Mouse (Mus musculus) CH12.LX (cell line): ENCODE results near the gene Tspan13. TPM values are rescaled to one million over a fixed set of nuclear protein-coding genes. Genes with fewer than 3 reads are reported as not detected.
A peak's percentile ranks its signal among the peaks of the same experiment; 100 is the strongest.

Experiments used
- DNase-seq: peaks from one replicate; pipeline ENCODE4 v3.0.0-alpha.2; 2013; ENCODE audit errors: extremely low read depth
- H3K27ac ChIP-seq: 2 replicates; pipeline ENCODE4 v1.5.1; 2012; ENCODE audit warnings: low read depth, mild to moderate bottlenecking, control low read depth, moderate library complexity; ENCODE audit not compliant: insufficient read depth
- H3K27me3 ChIP-seq: replicated peaks from 2 replicates; pipeline ENCODE3; 2012; ENCODE audit warnings: inconsistent platforms
- H3K36me3 ChIP-seq, 2 experiments: replicated peaks in 1 of 2; 2 replicates each; pipeline versions ENCODE3 to v1.6.1; 2012; ENCODE audit warnings: inconsistent platforms in 1 of 2, low read length in 1 of 2, mild to moderate bottlenecking in 1 of 2, mixed read lengths in 1 of 2, moderate library complexity in 1 of 2; ENCODE audit not compliant: control insufficient read depth in 1 of 2, insufficient read depth in 1 of 2
- H3K4me1 ChIP-seq, 2 experiments: 2 replicates each; pipeline ENCODE4 v1.6.1; 2012; ENCODE audit warnings: inconsistent platforms in 1 of 2, moderate library complexity in 1 of 2; ENCODE audit not compliant: insufficient read depth in 2 of 2, control insufficient read depth in 1 of 2
- H3K4me2 ChIP-seq: 2 replicates; pipeline ENCODE4 v1.6.1; 2012; ENCODE audit warnings: low read depth, mild to moderate bottlenecking, control low read depth; ENCODE audit not compliant: poor library complexity, insufficient read depth, severe bottlenecking
- H3K4me3 ChIP-seq, 3 experiments: fragments of 150-350 bp in 1 of 3; sonication (generic) in 1 of 3; replicated peaks in 1 of 3; 2 replicates each; pipeline versions ENCODE3 to v1.5.1; 2011 to 2012; ENCODE audit warnings: low read depth in 2 of 3, low read length in 2 of 3, mild to moderate bottlenecking in 2 of 3, moderate library complexity in 2 of 3, control low read depth in 1 of 3, improper control_type of control experiment in 1 of 3, inconsistent platforms in 1 of 3, mixed read lengths in 1 of 3; ENCODE audit not compliant: poor library complexity in 1 of 3
- H3K79me2 ChIP-seq: replicated peaks from 2 replicates; pipeline ENCODE4 v1.6.1; 2012; ENCODE audit warnings: mild to moderate bottlenecking, moderate library complexity; ENCODE audit not compliant: control insufficient read depth, poor library complexity, insufficient read depth, severe bottlenecking; ENCODE audit errors: extremely low read depth
- H3K9ac ChIP-seq: 2 replicates; pipeline ENCODE4 v1.6.1; 2012; ENCODE audit warnings: low read depth, mild to moderate bottlenecking, control low read depth, moderate library complexity; ENCODE audit not compliant: insufficient read depth
- H3K9me3 ChIP-seq: replicated peaks from 2 replicates; pipeline ENCODE3; 2012; ENCODE audit warnings: low read length, inconsistent platforms, mixed read lengths
- ELF1 ChIP-seq: IDR thresholded peaks from 2 replicates; pipeline ENCODE4 v1.6.1; 2014; ENCODE audit warnings: low read depth, mild to moderate bottlenecking, inconsistent platforms, low read length, improper control_type of control experiment
- ETS1 ChIP-seq: conservative IDR thresholded peaks from 2 replicates; pipeline ENCODE4 v1.6.1; 2012; ENCODE audit warnings: low read depth, mild to moderate bottlenecking, inconsistent platforms, low read length, improper control_type of control experiment, moderate library complexity
- GABPA ChIP-seq: IDR thresholded peaks from 2 replicates; pipeline ENCODE4 v1.6.1; 2012; ENCODE audit warnings: low read depth, low read length, improper control_type of control experiment, inconsistent platforms; ENCODE audit not compliant: insufficient replicate concordance
- HCFC1 ChIP-seq: IDR thresholded peaks from 2 replicates; pipeline ENCODE4 v1.6.1; 2012; ENCODE audit warnings: low read depth, mild to moderate bottlenecking, inconsistent platforms, low read length, improper control_type of control experiment
- JUN ChIP-seq: IDR thresholded peaks from 2 replicates; pipeline ENCODE4 v1.6.1; 2011; ENCODE audit warnings: low read depth, mild to moderate bottlenecking, low read length, improper control_type of control experiment, moderate library complexity; ENCODE audit not compliant: insufficient read depth
- MAZ ChIP-seq: IDR thresholded peaks from 2 replicates; pipeline ENCODE4 v1.6.1; 2012; ENCODE audit warnings: low read depth, mild to moderate bottlenecking, inconsistent platforms, low read length, improper control_type of control experiment, moderate library complexity
- MEF2A ChIP-seq: IDR thresholded peaks from 2 replicates; pipeline ENCODE4 v1.6.1; 2014; ENCODE audit warnings: low read depth, mild to moderate bottlenecking, inconsistent platforms, low read length, improper control_type of control experiment, borderline replicate concordance
- MXI1 ChIP-seq: IDR thresholded peaks from 2 replicates; pipeline ENCODE4 v1.6.1; 2011; ENCODE audit warnings: mild to moderate bottlenecking, low read depth, low read length, improper control_type of control experiment
- MYC ChIP-seq: IDR thresholded peaks from 2 replicates; pipeline ENCODE4 v1.6.1; 2011; ENCODE audit warnings: low read depth, mild to moderate bottlenecking, improper control_type of control experiment, low read length
- PAX5 ChIP-seq: IDR thresholded peaks from 2 replicates; pipeline ENCODE4 v1.6.1; 2012; ENCODE audit warnings: low read length, inconsistent platforms, mixed read lengths
- SMC3 ChIP-seq: IDR thresholded peaks from 2 replicates; pipeline ENCODE4 v1.6.1; 2011; ENCODE audit warnings: low read depth, low read length, improper control_type of control experiment
- TBP ChIP-seq: conservative IDR thresholded peaks from 2 replicates; pipeline ENCODE4 v1.6.1; 2011; ENCODE audit warnings: low read depth, low read length, improper control_type of control experiment
- USF2 ChIP-seq: conservative IDR thresholded peaks from 2 replicates; pipeline ENCODE4 v1.6.1; 2011; ENCODE audit warnings: low read depth, low read length, improper control_type of control experiment
- ZMIZ1 ChIP-seq: IDR thresholded peaks from 2 replicates; pipeline ENCODE4 v1.6.1; 2012; ENCODE audit warnings: low read depth, mild to moderate bottlenecking, inconsistent platforms, low read length, improper control_type of control experiment
- dilution Hi-C: fragments of 300-500 bp; cut with MboI; formaldehyde crosslinking; loops from 2 replicates; pipeline ENCODE4 v1.14.3; 2020; ENCODE audit warnings: low sequenced_read_pairs; ENCODE audit not compliant: extremely low pct_unique_long_range_greater_than_20kb, extremely low pct_ligation_motif_present
- in situ Hi-C: fragments of 300-500 bp; cut with MboI; formaldehyde crosslinking; loops from 3 replicates; pipeline ENCODE4 v1.14.3; 2019; ENCODE audit warnings: low sequenced_read_pairs, low pct_ligation_motif_present, low pct_unique_long_range_greater_than_20kb, mixed read lengths
- polyA plus RNA-seq: library from polyadenylated mRNA; unstranded; fragments of >175 nt; gene quantifications from 2 replicates; pipeline ENCODE4 v1.2.1, GENCODE M21; 2012; ENCODE audit warnings: low read depth; ENCODE audit not compliant: insufficient read length
- total RNA-seq, 2 experiments: library from RNA; depleted of rRNA; stranded (reverse); fragments of 300-350 nt in 1 of 2; fragments of >200 nt in 1 of 2; gene quantifications; 2 replicates each; pipeline ENCODE4 v1.2.3; 2012 to 2014

The Tspan13 gene
- total and polyA plus RNA-seq, 3 experiments, result 16.6 to 28.9 (median 18.6) TPM

DNA sequence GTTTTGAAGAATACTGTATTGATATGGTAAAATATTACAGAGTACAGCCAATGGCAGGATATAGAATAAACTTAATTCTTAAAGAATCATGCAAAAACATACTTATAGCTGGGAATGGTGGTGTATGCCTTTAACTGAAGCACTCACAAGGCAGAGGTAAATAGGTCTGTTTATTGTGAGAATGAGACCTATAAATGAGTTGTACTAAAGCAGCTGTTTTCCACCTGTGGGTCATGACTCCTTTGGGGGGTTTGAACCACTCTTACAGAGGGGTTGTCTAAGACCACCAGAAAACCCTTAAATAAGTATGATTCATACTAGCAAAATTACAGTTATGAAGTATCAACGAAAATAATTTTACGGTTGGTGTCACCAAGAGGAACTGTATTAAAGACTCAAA lies 43.1 kb upstream of the Tspan13 start:
- no peak for TF ChIP-seq MYC
- TF ChIP-seq PAX5, result no peak
- no peak for TF ChIP-seq ZMIZ1
- TF ChIP-seq HCFC1, result no peak
- TF ChIP-seq JUN, result no peak
- no peak for TF ChIP-seq ETS1
- TF ChIP-seq MEF2A, result no peak
- in situ Hi-C loops, result no loop called here
- Histone ChIP-seq H3K27me3 (no peaks in the 10 kb centered on the region), H3K4me1 (no peaks in the 10 kb centered on the region), H3K9me3 (no peaks in the 10 kb centered on the region), H3K27ac (no peak overlapping the region), H3K79me2 (no peaks in the 10 kb centered on the region), H3K36me3 (no peaks in the 10 kb centered on the region), H3K4me2 (no peak overlapping the region), H3K4me3 (no peak overlapping the region), H3K9ac (no peak overlapping the region)
- DNase-seq, result no peak
- dilution Hi-C loops, result no loop called here

DNA sequence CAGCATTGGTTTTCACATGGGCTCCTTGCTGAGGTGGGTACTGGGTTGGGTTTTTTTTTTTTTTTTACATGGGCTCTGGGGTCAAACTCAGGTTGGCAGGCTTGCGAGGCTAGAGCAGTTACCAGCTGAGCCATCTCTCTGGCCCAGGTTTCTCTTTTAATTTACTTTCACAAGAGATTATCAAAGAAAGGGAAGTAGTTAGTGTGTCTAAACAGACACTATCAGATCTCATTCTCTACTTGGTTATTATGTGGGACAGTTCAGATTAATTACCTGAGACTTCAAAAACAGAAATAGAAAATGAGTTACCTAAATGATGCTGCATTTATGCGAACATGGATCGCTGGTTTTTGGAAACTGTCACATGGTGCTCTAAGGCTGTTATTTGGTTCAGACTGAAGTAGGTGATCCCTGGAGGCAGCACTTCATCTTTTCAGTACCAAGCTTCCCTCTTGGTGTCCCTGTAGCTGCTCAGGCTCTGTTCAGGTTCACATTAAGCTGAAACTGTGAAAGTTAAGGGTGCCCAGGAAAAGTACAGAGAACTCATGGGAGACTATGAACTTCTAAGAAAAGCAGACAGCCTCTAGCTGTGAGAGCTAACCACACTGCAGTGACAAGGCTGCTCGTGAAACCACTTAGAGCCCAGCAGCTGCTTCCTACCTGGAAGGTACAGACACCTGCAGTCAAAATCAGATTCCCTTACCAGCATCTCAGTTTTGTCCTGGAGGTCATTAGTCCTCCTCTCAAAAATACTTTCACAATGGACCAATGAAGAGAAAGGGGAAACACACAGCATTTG lies 36.0 kb upstream of the Tspan13 start:
- TF ChIP-seq USF2, result no peak
- TF ChIP-seq TBP, result no peak
- TF ChIP-seq GABPA, result no peak
- TF ChIP-seq JUN, result no peak
- no peak for TF ChIP-seq PAX5
- no peak for TF ChIP-seq MXI1
- no peak for TF ChIP-seq ELF1
- no peak for TF ChIP-seq SMC3
- no peak for TF ChIP-seq MAZ
- in situ Hi-C loops (no loop called here), dilution Hi-C loops (no loop called here)
- DNase-seq, result no peak
- H3K27ac ChIP-seq, result no peak overlapping the region
- H3K27me3 ChIP-seq, result no peaks in the 10 kb centered on the region
- no peaks in the 10 kb centered on the region for H3K9me3 ChIP-seq
- H3K4me3 ChIP-seq, result no peak overlapping the region
- no peak overlapping the region for H3K9ac ChIP-seq
- no peaks in the 10 kb centered on the region for H3K36me3 ChIP-seq
- H3K4me1 ChIP-seq, result peaks cover 0 to 14% of the 10 kb centered on the region in 2 experiments; a peak in 2 of 4 replicates
- H3K4me2 ChIP-seq, result peak overlapping the region; percentile 41; the same call in 1 of the 2 replicates
- no peaks in the 10 kb centered on the region for H3K79me2 ChIP-seq
